Mouse (Mus musculus) hindbrain, embryonic 13.5 days (tissue): ENCODE measurements around the gene Clmn. TPM values are rescaled to one million over a fixed set of nuclear protein-coding genes. Genes with fewer than 3 reads are reported as not detected.
A peak's percentile ranks its signal among the peaks of the same experiment; 100 is the strongest.

Source experiments
- ATAC-seq: fragments of 200-750 bp; cut with Nextera tagmentation; 2 replicates; pipeline ENCODE4 v1.8.0; 2017; ENCODE audit warnings: moderate TSS enrichment; ENCODE audit not compliant: low FRiP score
- H3K27ac ChIP-seq: fragments of 300-500 bp; sonication (generic); 2 replicates; pipeline ENCODE4 v1.5.1; 2015; ENCODE audit warnings: inconsistent platforms, mild to moderate bottlenecking, moderate library complexity
- H3K27me3 ChIP-seq: fragments of 300-500 bp; sonication (generic); 2 replicates; pipeline ENCODE4 v1.6.1; 2015; ENCODE audit warnings: mild to moderate bottlenecking, inconsistent platforms
- H3K36me3 ChIP-seq: fragments of 300-500 bp; sonication (generic); 2 replicates; pipeline ENCODE4 v1.6.1; 2015; ENCODE audit warnings: mild to moderate bottlenecking, inconsistent platforms
- H3K4me1 ChIP-seq: fragments of 300-500 bp; sonication (generic); replicated peaks from 2 replicates; pipeline ENCODE4 v1.6.1; 2015; ENCODE audit warnings: inconsistent platforms
- H3K4me2 ChIP-seq: fragments of 300-500 bp; sonication (generic); 2 replicates; pipeline ENCODE4 v1.6.1; 2015; ENCODE audit warnings: inconsistent platforms, mild to moderate bottlenecking, moderate library complexity
- H3K4me3 ChIP-seq: fragments of 300-500 bp; sonication (generic); 2 replicates; pipeline ENCODE4 v1.5.1; 2015; ENCODE audit warnings: mild to moderate bottlenecking, inconsistent platforms
- H3K9ac ChIP-seq: fragments of 300-500 bp; sonication (generic); 2 replicates; pipeline ENCODE4 v1.6.1; 2015; ENCODE audit warnings: mild to moderate bottlenecking, inconsistent platforms
- H3K9me3 ChIP-seq: fragments of 300-500 bp; sonication (generic); 2 replicates; pipeline ENCODE4 v1.6.1; 2016; ENCODE audit warnings: inconsistent platforms
- WGBS: fragments of 180-500 bp; shearing (Covaris S2); methylation state at CpG from one replicate; pipeline ENCODE4 v1.1.7; 2015; 5-methylcytosine and 5-hydroxymethylcytosine counted together
- polyA plus RNA-seq: library from polyadenylated mRNA; unstranded; fragments of >200 nt; fragmentation: Nextera tagmentation; extraction: Ambion mirVana; gene quantifications from 2 replicates; pipeline ENCODE4 v1.2.1, GENCODE M21; 2015

Gene Clmn
- polyA plus RNA-seq, 1 experiment from 2014 or later: 2.1 TPM

DNA sequence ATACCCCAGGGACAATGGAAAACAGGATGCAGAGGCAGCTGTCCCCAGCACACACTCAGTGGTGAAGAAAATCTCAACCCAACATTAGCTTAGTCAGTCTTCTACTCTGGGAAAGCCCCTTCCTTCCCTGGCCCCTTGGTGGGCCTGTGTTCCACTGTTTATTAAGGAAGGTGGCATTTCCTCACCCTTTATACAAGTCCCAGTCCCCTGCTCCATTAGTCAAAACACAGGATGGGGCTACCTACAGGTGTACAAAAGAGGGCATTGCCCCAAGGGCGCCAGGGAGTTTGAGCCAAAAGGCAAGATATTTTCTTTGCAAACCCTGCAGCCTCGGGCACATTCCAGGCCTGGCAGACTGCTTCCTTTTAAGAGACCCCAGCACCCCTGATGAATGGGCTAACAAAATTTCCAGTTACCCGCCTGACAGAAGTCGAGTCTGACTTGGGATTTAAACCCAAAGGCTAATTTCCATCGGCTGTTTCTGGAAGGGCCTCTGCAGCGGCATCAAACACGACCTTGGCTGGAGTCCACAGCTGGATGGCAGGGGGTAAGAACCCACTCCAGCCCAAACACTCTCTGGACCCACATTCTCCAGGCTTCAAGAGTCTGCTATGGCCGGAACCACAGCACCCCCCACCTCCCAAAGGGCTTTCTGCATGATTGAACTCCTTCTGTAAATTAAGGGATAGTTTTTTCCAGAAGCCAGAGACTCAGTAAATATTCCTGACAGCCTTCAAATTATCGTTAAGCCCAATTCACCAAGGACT, 63.2 kb downstream of the Clmn start:
- no peaks in the 10 kb centered on the region for H3K27me3 ChIP-seq
- H3K4me1 ChIP-seq: peaks cover 27% of the 10 kb centered on the region
- peaks cover 24% of the 10 kb centered on the region for H3K36me3 ChIP-seq
- H3K4me2 ChIP-seq: no peak overlapping the region
- H3K27ac ChIP-seq: peak overlapping the region; percentile 26; the same call in 1 of the 2 replicates
- no peak overlapping the region for H3K9ac ChIP-seq
- H3K9me3 ChIP-seq: peaks cover 15% of the 10 kb centered on the region
- no peak for ATAC-seq
- WGBS: 49% methylated on average over 9 of the region's 9 CpGs
- no peak overlapping the region for H3K4me3 ChIP-seq

GRCm38 (mm10) chr12:104799365-104799764, 65.5 kb downstream of the Clmn start:
- Histone ChIP-seq H3K27me3 (peaks cover 5% of the 10 kb centered on the region; the same call in 1 of the 2 replicates), H3K4me1 (peaks cover 24% of the 10 kb centered on the region), H3K4me2 (no peak overlapping the region), H3K36me3 (peaks cover 24% of the 10 kb centered on the region), H3K9ac (no peak overlapping the region), H3K27ac (no peak overlapping the region), H3K9me3 (peaks cover 15% of the 10 kb centered on the region), H3K4me3 (no peak overlapping the region)
- 94% methylated on average over 3 of the region's 3 CpGs for WGBS
- no peak for ATAC-seq

DNA sequence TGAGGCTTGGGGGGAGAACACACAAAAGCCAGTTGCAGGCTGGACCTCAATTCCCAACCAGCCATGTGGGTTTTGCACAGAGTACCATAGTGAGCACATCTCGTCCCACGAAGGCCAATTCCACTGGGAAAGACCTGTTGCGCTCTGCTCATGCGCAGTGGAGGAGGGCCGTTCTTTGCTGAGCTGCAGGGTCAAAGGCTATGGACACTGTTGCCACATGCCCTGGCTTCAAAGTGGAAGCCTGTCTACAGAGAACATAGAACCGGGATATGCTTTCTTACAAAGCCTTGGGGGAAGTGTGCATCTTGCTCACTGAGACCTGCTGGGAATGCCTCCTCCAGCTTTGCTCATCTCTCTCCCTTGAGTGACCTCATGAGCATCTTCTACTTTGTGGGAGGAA, 67.0 kb downstream of the Clmn start:
- Histone ChIP-seq H3K4me1 (peaks cover 24% of the 10 kb centered on the region), H3K9ac (no peak overlapping the region), H3K9me3 (peaks cover 15% of the 10 kb centered on the region), H3K4me3 (no peak overlapping the region), H3K27me3 (peaks cover 5% of the 10 kb centered on the region; the same call in 1 of the 2 replicates), H3K36me3 (peaks cover 24% of the 10 kb centered on the region), H3K4me2 (no peak overlapping the region), H3K27ac (no peak overlapping the region)
- ATAC-seq: no peak
- WGBS: 93% methylated on average over 6 of the region's 6 CpGs

- H3K9ac ChIP-seq: no peak overlapping the region
- H3K4me3 ChIP-seq: no peak overlapping the region
- no peak overlapping the region for H3K27ac ChIP-seq
- no peak overlapping the region for H3K4me2 ChIP-seq
- peaks cover 13% of the 10 kb centered on the region for H3K4me1 ChIP-seq
- H3K36me3 ChIP-seq: peaks cover 24% of the 10 kb centered on the region
- H3K9me3 ChIP-seq: peaks cover 15% of the 10 kb centered on the region
- no peak for ATAC-seq
- WGBS: 90% methylated on average over 11 of the region's 11 CpGs
- peaks cover 5% of the 10 kb centered on the region; the same call in 1 of the 2 replicates for H3K27me3 ChIP-seq
These were observed 68.1 kb downstream of the Clmn start for GRCm38 (mm10) chr12:104796635-104797378.

- Histone ChIP-seq H3K27me3 (peaks cover 5% of the 10 kb centered on the region; the same call in 1 of the 2 replicates), H3K4me2 (no peak overlapping the region)
- WGBS: 29% methylated on average over 5 of the region's 5 CpGs
These were observed 69.9 kb downstream of the Clmn start for GRCm38 (mm10) chr12:104794957-104795356.

GRCm38 (mm10) chr12:104793486-104793885, 71.4 kb downstream of the Clmn start:
- peaks cover 7% of the 10 kb centered on the region for H3K9me3 ChIP-seq
- peaks cover 8% of the 10 kb centered on the region for H3K36me3 ChIP-seq
- H3K4me1 ChIP-seq: peaks cover 6% of the 10 kb centered on the region; the same call in 1 of the 2 replicates
- no peak for ATAC-seq
- H3K27me3 ChIP-seq: peaks cover 5% of the 10 kb centered on the region; the same call in 1 of the 2 replicates
- H3K4me2 ChIP-seq: no peak overlapping the region
- H3K9ac ChIP-seq: no peak overlapping the region
- H3K27ac ChIP-seq: no peak overlapping the region
- H3K4me3 ChIP-seq: no peak overlapping the region
- WGBS: 75% methylated on average over 12 of the region's 12 CpGs

More at GRCm38 (mm10) chr12:104794957-104795356, 69.9 kb downstream of the Clmn start:
- Histone ChIP-seq H3K9ac (no peak overlapping the region), H3K9me3 (peaks cover 14% of the 10 kb centered on the region), H3K4me1 (peaks cover 6% of the 10 kb centered on the region; the same call in 1 of the 2 replicates), H3K36me3 (peaks cover 23% of the 10 kb centered on the region), H3K4me3 (no peak overlapping the region), H3K27ac (no peak overlapping the region)
- no peak for ATAC-seq

DNA sequence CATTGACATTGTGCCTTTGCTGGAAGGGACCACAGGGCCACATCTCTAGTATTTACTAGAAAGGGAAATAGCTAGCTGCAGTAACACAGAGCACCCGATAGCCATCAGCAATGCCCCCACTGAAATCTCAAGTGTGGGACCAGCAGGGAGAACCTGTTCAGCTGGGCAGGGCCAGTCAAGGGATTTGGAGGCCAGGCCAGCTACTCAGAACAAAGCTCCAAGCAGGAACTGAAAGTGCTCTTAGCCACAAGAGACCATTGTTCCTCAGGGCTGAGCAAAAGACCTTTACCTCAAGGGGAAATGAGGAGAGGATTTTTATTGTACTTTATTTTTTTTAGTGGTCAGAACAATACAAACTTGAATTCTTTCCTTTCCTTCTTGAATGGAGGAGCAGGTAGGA, 87.3 kb downstream of the Clmn start:
- Histone ChIP-seq H3K27me3 (0 out of 2 replicates have a peak, but pooled peaks cover 2% of the 10 kb centered on the region), H3K27ac (no peak overlapping the region), H3K4me2 (no peak overlapping the region), H3K36me3 (peaks cover 21% of the 10 kb centered on the region), H3K9ac (no peak overlapping the region), H3K4me1 (no peaks in the 10 kb centered on the region), H3K9me3 (no peaks in the 10 kb centered on the region), H3K4me3 (no peak overlapping the region)
- 92% methylated on average over 1 of the region's 1 CpGs for WGBS
- no peak for ATAC-seq

DNA sequence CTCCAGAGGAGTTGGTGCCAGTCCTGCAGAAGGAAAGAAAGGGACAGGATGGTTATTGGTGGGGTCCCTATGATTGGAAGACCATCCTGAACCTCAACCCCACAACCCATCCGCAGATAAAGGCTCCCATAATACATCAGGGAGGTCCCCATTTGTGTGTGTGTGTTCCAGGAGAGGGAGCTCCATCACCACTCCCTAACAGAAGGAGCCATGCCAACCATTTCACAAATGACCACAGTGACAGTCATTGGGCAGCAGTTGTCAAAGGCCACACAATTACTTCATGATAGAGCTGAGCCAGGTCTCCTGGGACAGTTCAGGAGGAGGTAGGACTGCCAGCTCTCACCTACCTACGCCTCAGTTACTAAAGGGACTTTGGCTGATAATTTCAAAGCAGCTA, 92.9 kb downstream of the Clmn start:
- Histone ChIP-seq H3K9me3 (no peaks in the 10 kb centered on the region), H3K4me2 (no peak overlapping the region), H3K4me3 (no peak overlapping the region), H3K27ac (no peak overlapping the region), H3K27me3 (no peaks in the 10 kb centered on the region), H3K9ac (no peak overlapping the region), H3K36me3 (no peaks in the 10 kb centered on the region), H3K4me1 (peaks cover 10% of the 10 kb centered on the region)
- 78% methylated on average over 2 of the region's 2 CpGs for WGBS
- ATAC-seq: no peak

DNA sequence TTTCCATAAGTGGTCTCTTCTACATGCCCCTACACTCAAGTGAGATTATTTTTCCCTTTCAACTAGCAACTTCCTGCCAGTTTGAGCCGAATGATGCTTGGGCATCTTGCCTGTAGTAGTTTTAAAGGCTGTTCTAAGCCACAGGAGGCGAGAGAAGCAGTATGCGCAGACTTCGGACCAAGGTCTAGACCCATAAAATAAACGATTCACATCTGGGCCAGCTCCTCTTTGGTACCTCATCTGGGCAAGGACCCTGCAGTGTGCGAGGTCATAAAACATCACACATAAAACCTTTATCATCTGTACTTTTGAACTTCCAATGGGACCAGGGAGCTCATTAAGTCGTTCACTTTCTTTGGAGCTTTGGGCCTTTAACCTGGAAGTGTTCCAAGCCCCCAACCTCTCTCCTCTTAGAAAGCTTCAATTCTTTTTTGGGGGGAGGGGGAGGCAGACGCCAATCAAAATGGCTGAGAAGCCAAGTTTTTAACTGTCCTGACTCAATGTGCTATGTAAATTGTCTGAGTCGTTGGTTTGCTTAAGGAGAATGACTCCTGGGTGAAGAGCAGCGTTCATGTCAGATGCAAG, 95.6 kb downstream of the Clmn start:
- H3K4me1 ChIP-seq: peaks cover 10% of the 10 kb centered on the region
- no peak overlapping the region for H3K4me3 ChIP-seq
- H3K27me3 ChIP-seq: no peaks in the 10 kb centered on the region
- no peaks in the 10 kb centered on the region for H3K9me3 ChIP-seq
- no peak overlapping the region for H3K27ac ChIP-seq
- WGBS: 65% methylated on average over 10 of the region's 10 CpGs
- H3K9ac ChIP-seq: no peak overlapping the region
- H3K36me3 ChIP-seq: no peaks in the 10 kb centered on the region
- no peak for ATAC-seq
- no peak overlapping the region for H3K4me2 ChIP-seq

- Histone ChIP-seq H3K4me3 (no peak overlapping the region), H3K9me3 (no peaks in the 10 kb centered on the region), H3K27ac (no peak overlapping the region), H3K27me3 (no peaks in the 10 kb centered on the region), H3K9ac (no peak overlapping the region), H3K4me2 (no peak overlapping the region), H3K36me3 (no peaks in the 10 kb centered on the region), H3K4me1 (peaks cover 10% of the 10 kb centered on the region)
- no peak for ATAC-seq
- WGBS: 86% methylated on average over 4 of the region's 4 CpGs
These were observed 97.7 kb downstream of the Clmn start for GRCm38 (mm10) chr12:104767183-104767582.

DNA sequence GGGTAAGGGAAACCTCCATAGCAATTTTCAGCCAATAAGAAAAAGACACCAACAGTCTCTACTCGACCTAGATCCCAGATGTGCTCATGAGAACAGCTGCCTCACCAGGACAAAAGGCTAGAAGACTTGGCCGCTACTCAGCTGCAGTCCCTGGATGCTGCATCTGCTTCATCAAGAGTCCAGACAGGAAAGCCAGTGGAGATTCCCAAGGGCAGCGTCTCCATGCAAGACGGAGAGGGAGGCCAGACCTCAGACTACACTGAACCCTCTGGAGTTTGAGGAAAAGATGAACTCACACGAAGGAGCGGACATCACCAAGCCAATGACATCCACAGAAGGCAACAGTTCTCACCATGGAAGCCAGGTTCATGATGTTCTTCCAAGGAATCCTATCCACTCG, 99.1 kb downstream of the Clmn start:
- Histone ChIP-seq H3K9ac (no peak overlapping the region), H3K9me3 (no peaks in the 10 kb centered on the region), H3K27ac (no peak overlapping the region), H3K4me1 (peaks cover 10% of the 10 kb centered on the region), H3K27me3 (no peaks in the 10 kb centered on the region), H3K4me2 (no peak overlapping the region), H3K4me3 (no peak overlapping the region), H3K36me3 (no peaks in the 10 kb centered on the region)
- WGBS: 94% methylated on average over 7 of the region's 7 CpGs
- ATAC-seq: no peak

- H3K36me3 ChIP-seq: no peaks in the 10 kb centered on the region
- no peak for ATAC-seq
- no peak overlapping the region for H3K4me3 ChIP-seq
- H3K27ac ChIP-seq: no peak overlapping the region
- WGBS: 90% methylated on average over 5 of the region's 5 CpGs
- no peak overlapping the region for H3K9ac ChIP-seq
- H3K4me1 ChIP-seq: peaks cover 10% of the 10 kb centered on the region
- no peaks in the 10 kb centered on the region for H3K27me3 ChIP-seq
- no peaks in the 10 kb centered on the region for H3K9me3 ChIP-seq
- H3K4me2 ChIP-seq: no peak overlapping the region
These were observed 99.8 kb downstream of the Clmn start for GRCm38 (mm10) chr12:104765116-104765515.
